Mouse (Mus musculus): Measurements from ENCODE around the gene 1700030K09Rik. TPM values are rescaled to one million over a fixed set of nuclear protein-coding genes. Genes with fewer than 3 reads are reported as not detected.
A peak's percentile ranks its signal among the peaks of the same experiment; 100 is the strongest.

1700030K09Rik gene
- polyA plus RNA-seq, 1 experiment = 3.4 TPM

DNA sequence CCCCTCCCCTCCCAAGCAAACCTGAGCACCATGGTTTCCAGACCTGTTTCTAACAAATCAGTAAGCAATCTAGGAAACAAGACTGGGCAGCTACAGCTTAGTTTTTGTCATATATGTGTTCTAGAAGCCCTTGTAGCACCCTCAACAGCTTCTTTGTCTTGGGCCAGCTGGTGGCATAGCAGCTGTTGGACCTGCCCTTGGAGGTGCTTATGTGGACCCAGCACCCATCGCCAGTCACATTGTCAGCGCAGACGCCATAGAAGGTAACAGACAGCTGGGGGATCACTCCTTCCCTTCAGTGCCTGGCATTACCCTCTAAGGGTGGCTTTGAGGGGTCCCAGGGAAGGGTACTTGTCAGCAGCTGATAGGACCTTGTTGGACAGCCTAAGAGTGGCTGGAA, 14.1 kb downstream of the 1700030K09Rik start:
- 88% methylated on average over 3 of the region's 3 CpGs for WGBS
- DNase-seq (ENCODE audit: low read depth, low spot score) = no peak

DNA sequence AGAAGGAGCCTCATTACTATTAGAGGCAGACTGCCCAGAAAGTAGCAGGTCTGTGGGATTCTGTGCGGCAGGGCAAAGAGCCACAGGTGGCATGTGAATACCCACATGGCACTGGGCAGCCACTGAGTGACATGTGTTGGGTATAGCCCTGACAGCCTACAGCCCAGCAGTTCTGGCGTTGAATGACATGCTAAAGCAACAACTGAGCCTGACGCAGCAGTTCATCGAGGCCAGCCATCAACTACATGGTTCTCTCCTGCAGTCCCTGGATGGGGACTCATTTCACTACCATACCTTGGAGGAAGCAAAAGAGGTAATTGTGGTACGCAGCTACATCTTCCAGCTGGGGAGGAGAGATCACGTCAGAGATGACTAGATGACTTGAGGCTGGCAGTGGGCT, 14.8 kb downstream of the 1700030K09Rik start:
- no peak for DNase-seq (ENCODE audit: low read depth, low spot score)
- 87% methylated on average over 6 of the region's 6 CpGs for WGBS

- DNase-seq (ENCODE audit: low read depth, low spot score) = no peak
- 90% methylated on average over 4 of the region's 4 CpGs for WGBS
Measured at GRCm38 (mm10) chr8:72459881-72460533, 16.3 kb downstream of the 1700030K09Rik start.

DNA sequence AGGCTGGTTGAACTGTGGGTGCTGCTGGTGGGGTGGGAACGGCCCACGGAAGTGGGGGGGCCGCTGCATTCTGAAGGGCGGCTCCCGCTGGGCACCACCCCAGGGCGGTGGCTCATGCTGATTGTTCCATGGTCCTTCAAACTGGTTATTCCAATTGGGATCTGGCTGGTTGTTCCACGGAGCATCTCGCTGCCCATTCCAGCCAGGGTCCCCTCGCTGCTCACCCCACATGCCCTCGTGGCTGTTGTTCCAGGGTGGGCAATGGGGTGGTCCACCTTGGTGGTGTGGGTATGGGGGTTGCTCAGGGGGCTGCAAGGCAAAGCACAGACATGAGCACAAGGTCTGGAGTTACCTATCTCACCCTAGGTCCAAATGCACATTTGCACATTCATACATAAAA, 20.5 kb downstream of the 1700030K09Rik start:
- WGBS = 89% methylated on average over 10 of the region's 10 CpGs
- DNase-seq (ENCODE audit: low read depth, low spot score) = no peak

DNA sequence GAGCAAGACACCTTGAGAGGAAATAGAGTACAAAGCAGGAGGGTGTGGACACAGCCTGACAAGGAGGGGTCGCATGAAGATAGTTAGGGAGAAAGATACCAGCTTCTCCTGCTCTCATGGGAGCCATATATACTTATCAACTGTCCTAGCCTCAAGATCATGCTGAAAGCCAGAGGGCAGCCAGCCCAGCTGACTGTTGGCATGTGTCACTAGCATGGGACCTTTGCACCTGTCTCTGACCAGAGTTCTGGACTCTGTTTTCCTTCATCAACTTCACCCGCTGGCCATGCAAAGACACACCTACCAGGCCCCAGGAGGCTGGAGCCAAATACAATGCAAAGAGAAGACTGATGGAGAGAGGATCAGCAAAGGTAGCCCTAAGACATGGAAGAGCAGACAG, 25.6 kb downstream of the 1700030K09Rik start:
- WGBS = 84% methylated on average over 2 of the region's 2 CpGs
- DNase-seq (ENCODE audit: low read depth, low spot score) = no peak

DNA sequence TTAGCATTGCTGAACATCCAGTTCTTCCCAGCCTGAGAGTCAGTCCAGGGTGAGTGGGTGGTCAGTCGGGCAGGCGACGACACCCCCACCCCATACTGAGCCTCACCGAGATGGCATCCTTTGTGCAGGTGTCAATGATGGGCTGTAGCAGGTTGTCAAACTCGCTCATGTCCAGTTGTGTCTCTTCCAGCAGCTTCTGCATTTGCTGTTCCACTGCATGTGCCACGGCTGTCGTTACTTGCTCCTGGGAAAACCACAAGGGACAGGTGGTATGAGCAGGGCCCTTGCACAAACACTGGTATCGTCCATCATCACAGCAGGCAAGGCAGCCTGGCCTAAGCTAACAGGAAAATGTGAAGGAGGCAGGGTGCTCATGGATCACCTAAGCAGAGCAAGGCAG, 26.3 kb downstream of the 1700030K09Rik start:
- WGBS = 93% methylated on average over 8 of the region's 8 CpGs
- no peak for DNase-seq (ENCODE audit: low read depth, low spot score)

DNA sequence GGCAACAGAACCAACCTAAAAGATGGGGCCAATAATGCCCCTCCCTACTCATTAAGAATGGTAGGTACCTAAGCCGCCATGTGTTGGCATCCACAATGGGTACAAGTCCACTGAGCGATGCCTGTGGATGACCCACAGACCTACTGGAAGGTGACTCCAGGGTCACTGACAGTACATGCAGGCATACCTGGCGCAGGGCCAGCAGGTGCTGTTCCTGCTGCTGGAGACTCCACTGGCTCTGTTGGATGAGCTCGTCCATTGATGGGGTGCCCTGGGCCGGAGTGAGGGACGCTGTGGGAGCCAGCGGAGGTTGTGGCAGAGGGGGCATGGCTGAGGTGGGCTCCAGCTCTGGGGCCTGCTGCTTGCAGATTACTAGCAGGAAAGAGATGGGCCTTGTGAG, 27.0 kb downstream of the 1700030K09Rik start:
- WGBS = 90% methylated on average over 7 of the region's 7 CpGs

GRCm38 (mm10) chr8:72474826-72475546, 31.3 kb downstream of the 1700030K09Rik start, which contains the start of gene Cherp:
Cherp (minus strand) TSS chr8:72475226.
- peak; percentile 88 for DNase-seq (ENCODE audit: low read depth, low spot score)
- under 1% methylated on average over 80 of the region's 80 CpGs for WGBS

More for the DNA sequence above, 27.0 kb downstream of the 1700030K09Rik start:
- DNase-seq (ENCODE audit: low read depth, low spot score) = no peak

DNA sequence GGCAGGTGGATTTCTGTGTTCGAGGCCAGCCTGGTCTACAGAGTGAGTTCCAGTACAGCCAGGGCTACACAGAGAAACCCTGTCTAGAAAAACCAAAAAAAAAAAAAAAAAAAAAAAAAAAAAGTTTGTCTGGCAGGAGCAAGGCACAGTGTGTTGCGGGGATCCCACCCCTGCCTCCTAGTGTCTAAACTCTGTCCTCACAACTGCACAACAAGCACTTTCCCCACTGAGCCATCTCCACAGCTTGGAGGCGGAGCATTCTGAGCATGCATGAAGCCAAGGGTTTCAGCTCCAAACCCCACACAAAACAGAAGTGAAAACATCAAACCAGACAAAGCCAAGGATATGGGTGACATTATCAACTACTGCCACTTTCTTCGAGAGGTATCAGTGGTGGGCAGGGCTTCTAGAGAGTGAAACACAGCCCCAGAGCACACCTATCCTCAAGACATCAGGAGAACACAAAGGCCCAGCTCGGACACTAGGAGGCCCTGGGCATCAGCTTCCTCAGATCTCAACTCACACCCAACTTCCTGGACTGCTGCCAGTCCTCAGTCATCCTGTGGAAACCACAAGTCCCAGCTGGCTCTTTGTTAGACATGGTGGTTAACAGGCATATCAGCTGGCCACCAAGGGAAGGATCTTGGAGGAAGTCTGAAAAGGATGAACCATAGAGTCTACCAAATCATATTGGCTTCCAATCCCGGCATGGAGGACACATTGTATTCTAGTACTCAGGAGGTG, 41.9 kb downstream of the 1700030K09Rik start:
- 73% methylated on average over 6 of the region's 6 CpGs for WGBS
- no peak for DNase-seq (ENCODE audit: low read depth, low spot score)

- DNase-seq (ENCODE audit: low read depth, low spot score) = no peak
Measured at GRCm38 (mm10) chr8:72487014-72487413, 43.3 kb downstream of the 1700030K09Rik start.

GRCm38 (mm10) chr8:72491017-72491416, 47.3 kb downstream of the 1700030K09Rik start:
- no peak for DNase-seq (ENCODE audit: low read depth, low spot score)
- 50% methylated on average over 2 of the region's 2 CpGs for WGBS

DNA sequence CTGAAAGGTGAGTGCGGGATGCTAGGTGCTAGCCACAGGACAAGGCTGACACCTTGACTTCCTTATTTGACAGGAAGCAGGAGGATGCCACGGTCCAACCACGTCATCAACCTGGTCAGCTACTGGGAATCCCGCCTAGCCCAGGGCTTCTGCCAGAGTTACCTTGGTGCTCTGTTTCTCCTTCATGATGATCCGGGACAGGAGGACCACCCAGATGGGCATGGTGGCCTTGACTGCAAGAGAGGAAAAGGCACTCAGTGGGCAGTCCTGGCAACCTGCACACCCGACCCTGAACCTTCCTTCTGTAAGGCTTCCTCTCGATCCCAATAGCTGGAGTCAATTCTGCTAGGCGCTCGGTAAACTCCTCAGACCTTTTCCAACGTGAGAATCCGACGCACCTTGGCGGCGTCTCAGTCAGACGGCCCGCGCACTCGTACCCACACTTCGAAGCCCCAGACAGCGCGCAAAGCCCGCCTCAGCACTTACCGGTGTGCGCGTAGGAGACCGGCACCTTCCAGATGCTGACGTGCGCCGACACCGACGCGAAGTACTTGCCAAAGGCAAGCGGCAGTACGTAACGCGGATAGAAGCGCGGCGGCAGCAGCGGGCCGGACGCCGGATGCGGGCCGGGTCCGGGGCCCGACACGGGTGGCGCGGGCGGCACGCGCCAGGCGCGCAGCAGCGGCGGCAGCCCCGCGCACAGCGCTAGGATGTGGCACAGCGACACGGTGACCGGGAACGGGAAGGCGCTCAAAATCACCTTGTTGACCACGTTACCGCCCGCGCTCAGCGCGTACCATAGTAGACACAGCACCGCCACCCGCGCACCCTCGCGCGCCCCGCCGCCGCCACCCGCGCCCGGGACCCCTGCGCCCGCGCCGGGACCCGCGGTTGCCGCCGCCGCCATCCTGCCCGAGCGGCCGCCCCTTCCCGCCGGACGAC, 48.3 kb downstream of the 1700030K09Rik start, which contains the start of gene Slc35e1:
Slc35e1 (minus strand) TSS at position 935 of the 942 bp plus-strand sequence.
- WGBS = under 1% methylated on average over 94 of the region's 98 CpGs
- no peak for DNase-seq (ENCODE audit: low read depth, low spot score)

DNA sequence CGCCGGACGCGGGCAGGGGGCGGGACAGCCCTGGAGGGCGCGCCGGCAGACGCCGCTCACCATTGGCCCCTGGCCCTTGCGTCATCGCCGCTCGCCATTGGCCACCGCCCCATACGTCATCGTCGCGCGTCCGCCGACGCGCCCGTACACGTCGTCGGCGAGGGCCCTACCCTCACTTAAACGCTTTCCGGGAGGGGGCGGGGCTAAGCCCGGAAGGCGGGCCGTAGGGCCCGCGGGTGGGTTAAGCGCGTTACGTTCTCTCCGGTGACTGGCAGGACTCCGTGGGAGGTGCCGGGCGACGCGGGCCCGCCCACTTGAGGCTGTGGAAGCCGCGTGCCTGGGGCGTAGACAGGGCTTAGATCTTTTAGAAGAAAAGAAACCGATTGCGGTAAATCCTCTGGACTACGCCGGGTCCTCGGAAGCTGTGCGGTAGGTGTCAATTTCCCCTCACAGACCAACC, 49.0 kb downstream of the 1700030K09Rik start:
- peak; percentile 91 for DNase-seq (ENCODE audit: low read depth, low spot score)

DNA sequence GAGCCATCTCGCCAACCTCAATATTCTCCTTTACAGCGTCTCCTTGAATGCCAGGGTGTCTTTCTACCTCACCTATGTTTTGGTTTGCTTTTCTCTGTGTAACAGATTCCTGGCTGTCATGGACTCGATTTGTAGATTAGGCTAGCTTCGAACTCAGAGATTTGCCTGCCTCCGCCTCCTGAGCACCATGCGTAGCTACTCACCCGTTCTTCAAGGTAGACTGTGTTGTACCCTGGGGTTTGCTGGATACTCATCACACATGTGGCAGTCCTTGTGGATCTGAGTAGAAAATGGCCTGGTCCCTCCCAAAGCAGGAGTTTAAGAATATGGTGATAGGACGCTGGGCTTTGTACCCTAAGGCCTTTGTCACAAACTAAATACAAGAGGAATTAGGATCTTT, 49.7 kb downstream of the 1700030K09Rik start:
- no peak for DNase-seq (ENCODE audit: low read depth, low spot score)
- WGBS = 6% methylated on average over 8 of the region's 8 CpGs

More for the DNA sequence above, 49.0 kb downstream of the 1700030K09Rik start:
- WGBS = under 1% methylated on average over 56 of the region's 56 CpGs

DNA sequence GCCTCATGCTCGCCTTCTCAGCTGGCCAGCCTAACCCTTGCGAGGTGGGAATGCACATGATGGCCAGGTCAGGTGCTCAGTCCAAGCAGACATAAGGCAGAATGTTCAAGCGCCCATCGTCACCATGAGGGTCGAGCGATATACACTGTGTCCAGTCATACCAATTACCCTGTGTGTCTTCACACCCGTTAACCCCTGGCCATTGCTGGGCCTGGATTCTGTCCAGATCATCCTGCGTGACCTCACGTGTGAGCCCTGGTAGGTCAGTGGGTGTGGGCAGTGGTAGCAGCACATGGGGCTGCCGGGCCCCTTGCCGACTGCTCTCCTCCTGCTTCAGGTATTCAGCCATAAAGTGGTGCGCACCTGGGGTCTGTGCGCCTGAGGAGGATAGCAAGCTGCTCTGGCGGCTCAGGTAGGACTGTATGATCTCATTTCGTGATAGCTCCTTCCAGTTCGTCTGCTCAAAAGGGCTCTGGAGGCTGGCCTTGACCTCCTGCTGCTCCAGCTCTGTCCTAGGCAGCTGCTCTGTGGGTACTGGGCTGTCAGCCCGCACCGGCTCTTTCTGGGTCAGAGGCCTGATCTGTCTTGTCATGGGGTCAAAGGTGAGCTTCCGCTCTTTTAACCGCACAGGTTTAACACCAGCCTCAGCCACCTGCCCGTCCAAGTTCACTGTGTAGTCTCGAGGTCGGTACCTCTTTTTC, 51.9 kb downstream of the 1700030K09Rik start:
- WGBS = 86% methylated on average over 23 of the region's 23 CpGs
- DNase-seq (ENCODE audit: low read depth, low spot score) = no peak

DNA sequence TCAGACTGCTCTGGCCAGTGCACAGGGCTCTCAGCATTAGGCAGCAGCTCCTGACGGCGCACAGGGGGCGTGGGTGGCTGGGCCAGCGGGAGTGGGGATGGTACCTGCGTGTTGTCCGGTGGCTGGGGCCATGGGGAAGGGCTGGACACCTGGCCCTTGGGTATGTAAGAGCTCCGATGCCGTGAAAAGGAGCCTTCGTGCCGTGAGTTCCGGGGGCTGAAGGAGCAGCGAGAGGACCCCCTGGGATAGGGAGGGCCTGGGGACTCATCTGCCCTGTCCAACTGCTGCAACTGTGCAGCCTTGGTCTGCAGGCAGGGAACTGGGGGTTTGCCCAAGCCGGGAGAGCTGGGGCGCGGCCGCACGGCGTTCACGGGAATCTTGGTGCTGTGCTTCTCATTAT, 52.5 kb downstream of the 1700030K09Rik start:
- no peak for DNase-seq (ENCODE audit: low read depth, low spot score)
- WGBS = 90% methylated on average over 19 of the region's 19 CpGs

DNA sequence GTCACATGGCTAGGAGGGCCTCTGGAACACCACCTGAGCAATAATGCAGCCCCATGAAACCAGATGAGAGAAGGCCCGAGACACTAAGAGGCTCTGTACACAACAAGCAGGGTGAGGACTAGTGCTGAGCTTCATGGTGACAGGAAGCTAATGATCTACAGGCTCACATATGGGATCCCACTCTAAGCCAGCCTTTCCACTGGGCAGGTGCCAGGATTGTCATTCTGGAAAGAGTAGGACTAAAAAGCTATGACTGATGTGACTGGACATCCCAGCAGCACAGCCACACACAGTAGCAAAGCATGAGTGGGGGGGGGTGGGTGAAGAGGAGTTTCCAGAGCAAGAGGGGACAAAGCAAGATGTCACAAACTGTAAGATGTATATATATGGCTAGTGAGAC, 54.2 kb downstream of the 1700030K09Rik start:
- DNase-seq (ENCODE audit: low read depth, low spot score) = no peak
- 56% methylated on average over 1 of the region's 1 CpGs for WGBS

- no peak for DNase-seq (ENCODE audit: low read depth, low spot score)
- WGBS = 83% methylated on average over 4 of the region's 4 CpGs
Measured at GRCm38 (mm10) chr8:72498527-72498926, 54.8 kb downstream of the 1700030K09Rik start.
